Mouse (Mus musculus) bone marrow, adult 2 months (tissue): ENCODE data around the gene Tmem107. TPM values are rescaled to one million over a fixed set of nuclear protein-coding genes. Genes with fewer than 3 reads are reported as not detected.
A peak's percentile ranks its signal among the peaks of the same experiment; 100 is the strongest.
"Not testable (repeated sequence)": the region's sequence is repeated elsewhere in the genome, so short reads cannot be mapped to it uniquely, and the experiment has no call there.

Experiments
- H3K27ac ChIP-seq: fragments of 200-500 bp; 2 replicates; pipeline ENCODE4 v1.5.1; 2012; ENCODE audit warnings: low read depth, mild to moderate bottlenecking, control low read depth, inconsistent platforms, low read length; ENCODE audit not compliant: control insufficient read depth, poor library complexity, insufficient read depth
- H3K4me1 ChIP-seq: fragments of 200-500 bp; 2 replicates; pipeline ENCODE4 v1.6.1; 2011; ENCODE audit warnings: low read length; ENCODE audit not compliant: control insufficient read depth, insufficient read depth
- H3K4me3 ChIP-seq: fragments of 200-500 bp; replicated peaks from 2 replicates; pipeline ENCODE3; 2011; ENCODE audit warnings: mild to moderate bottlenecking, low read depth, low read length, control low read depth; ENCODE audit not compliant: control insufficient read depth
- CTCF ChIP-seq: fragments of 200-500 bp; IDR thresholded peaks from 2 replicates; pipeline ENCODE4 v1.5.1; 2011; ENCODE audit warnings: low read length, control low read depth; ENCODE audit not compliant: control insufficient read depth, insufficient read depth
- POLR2A ChIP-seq: fragments of 200-500 bp; IDR thresholded peaks from 2 replicates; pipeline ENCODE4 v1.6.1; 2011; ENCODE audit warnings: low read depth, mild to moderate bottlenecking, control low read depth, low read length, borderline replicate concordance; ENCODE audit not compliant: control insufficient read depth
- whole genome bisulfite sequencing: fragments of 180-500 bp; shearing (Covaris S2); methylation state at CpG from one replicate; pipeline ENCODE4 v1.1.7; 2018; 5-methylcytosine and 5-hydroxymethylcytosine counted together
- polyA plus RNA-seq: library from polyadenylated mRNA; stranded (reverse); fragments of >200 nt; gene quantifications from 2 replicates; pipeline ENCODE4 v1.2.4, GENCODE M21; 2011; ENCODE audit warnings: low replicate concordance; ENCODE audit not compliant: missing spikeins, insufficient read depth, insufficient read length

Gene Tmem107
- polyA plus RNA-seq, 1 experiment, result 31.0 TPM

- peaks cover 3% of the 10 kb centered on the region; the same call in 1 of the 2 replicates for H3K4me1 ChIP-seq
- 70% methylated on average over 7 of the region's 7 CpGs for WGBS
- TF ChIP-seq POLR2A (no peak), CTCF (no peak)
Measured at GRCm38 (mm10) chr11:69091566-69092385, 21.2 kb downstream of the Tmem107 start.

GRCm38 (mm10) chr11:69092386-69092751, 21.8 kb downstream of the Tmem107 start:
- H3K4me1 ChIP-seq, result peaks cover 3% of the 10 kb centered on the region; the same call in 1 of the 2 replicates
- TF ChIP-seq POLR2A, result no peak
- TF ChIP-seq CTCF, result peak; percentile 76

More at GRCm38 (mm10) chr11:69091566-69092385, 21.2 kb downstream of the Tmem107 start:
- Histone ChIP-seq H3K27ac (no peak overlapping the region), H3K4me3 (no peak overlapping the region)

GRCm38 (mm10) chr11:69092871-69093270, 22.3 kb downstream of the Tmem107 start:
- Histone ChIP-seq H3K27ac (no peak overlapping the region), H3K4me3 (no peak overlapping the region), H3K4me1 (peaks cover 6% of the 10 kb centered on the region; the same call in 1 of the 2 replicates)
- TF ChIP-seq POLR2A (no peak), CTCF (no peak)
- 59% methylated on average over 4 of the region's 4 CpGs for WGBS

More at GRCm38 (mm10) chr11:69092386-69092751, 21.8 kb downstream of the Tmem107 start:
- H3K27ac ChIP-seq, result no peak overlapping the region
- 3% methylated on average over 3 of the region's 3 CpGs for WGBS
- no peak overlapping the region for H3K4me3 ChIP-seq

GRCm38 (mm10) chr11:69093856-69094255, 23.2 kb downstream of the Tmem107 start:
- H3K4me3 ChIP-seq, H3K27ac ChIP-seq: not testable (repeated sequence)
- peaks cover 13% of the 10 kb centered on the region; the same call in 1 of the 2 replicates for H3K4me1 ChIP-seq
- WGBS, result 90% methylated on average over 7 of the region's 7 CpGs

GRCm38 (mm10) chr11:69094697-69095429, 24.3 kb downstream of the Tmem107 start, which contains the start of gene Per1:
Per1 (plus strand) TSS chr11:69095217.
- TF ChIP-seq POLR2A, result peak; percentile 58
- TF ChIP-seq CTCF, result no peak
- WGBS, result under 1% methylated on average over 37 of the region's 37 CpGs
- H3K4me3 ChIP-seq, result peak within 1 kb of the TSS; percentile 80
- H3K4me1 ChIP-seq, result peaks cover 10% of the 10 kb centered on the region; the same call in 1 of the 2 replicates
- H3K27ac ChIP-seq, result peak within 1 kb of the TSS; percentile 91

- peaks cover 10% of the 10 kb centered on the region; the same call in 1 of the 2 replicates for H3K4me1 ChIP-seq
- peak overlapping the region; percentile 91 for H3K27ac ChIP-seq
- H3K4me3 ChIP-seq, result peak overlapping the region; percentile 80
- TF ChIP-seq POLR2A (no peak), CTCF (no peak)
- WGBS, result 1% methylated on average over 27 of the region's 27 CpGs
Measured at GRCm38 (mm10) chr11:69095511-69096231, 25.1 kb downstream of the Tmem107 start.

GRCm38 (mm10) chr11:69096360-69096986, 25.9 kb downstream of the Tmem107 start:
- Histone ChIP-seq H3K27ac (peak overlapping the region; percentile 81), H3K4me1 (peaks cover 13% of the 10 kb centered on the region; the same call in 1 of the 2 replicates), H3K4me3 (peak overlapping the region; percentile 80)
- 12% methylated on average over 9 of the region's 9 CpGs for WGBS
- no peak for TF ChIP-seq POLR2A
